In the genomic region with DNA sequence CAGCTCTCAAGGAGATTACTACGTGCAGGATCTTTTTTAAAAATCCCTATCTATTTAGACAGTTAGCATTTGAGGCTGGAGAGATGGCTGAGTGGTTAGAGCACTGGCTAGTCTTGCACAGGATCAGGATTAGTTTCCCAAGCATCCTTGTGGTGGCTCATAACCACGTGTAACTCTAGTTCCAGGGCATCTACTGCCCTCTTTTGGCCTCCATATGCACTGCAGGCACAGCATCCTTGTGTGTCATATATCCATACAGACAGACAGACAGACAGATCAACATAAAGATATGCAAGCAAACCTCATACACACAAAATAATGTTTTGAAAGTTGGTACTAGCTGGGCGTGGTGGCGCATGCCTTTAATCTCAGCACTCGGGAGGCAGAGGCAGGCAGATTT, we compare ENCODE assay signal across 10 mouse cellular contexts. TPM values are rescaled to one million over a fixed set of nuclear protein-coding genes. Genes with fewer than 3 reads are reported as not detected.
DNase-seq lines count a peak whose midpoint lies in the region.
"Had no signal": no experiment of that assay in that cellular context is flagged by ENCODE, and none has a peak within 500 bp of the region (broad histone marks: within the 10 kb centered on the region; RNA-seq: fewer than 3 reads in every experiment).

No protein-coding gene starts in this region.

- DNase-seq in adrenal gland, postnatal 14 days: peak; percentile 14
- no peak for DNase-seq in adrenal gland, adult (ENCODE audit: inconsistent age in 2 of 2, low spot score in 1 of 2)
- peak; percentile 2 for DNase-seq in left cerebral cortex, postnatal 4 days
- no peak for DNase-seq in left cerebral cortex, adult 18-20 months (ENCODE audit: low spot score in 2 of 2)
- peak; percentile 88 for DNase-seq in R1 (ENCODE audit: low read depth, low spot score)
- DNase-seq in thymus, postnatal 14 days: peak; percentile 30
- DNase-seq in B cell, adult 2 months: no peak
- DNase-seq in cerebellum, adult 9-10 months: no peak
- DNase-seq: adrenal gland, adult 2 months; cerebellum, adult 11-12 months had no signal

- intact Hi-C loops in left cerebral cortex, postnatal 4 days (cut with DNase I): no loop called here

RNA-seq across cellular contexts. Expression of a gene that starts 53.3 kb away (rescaled TPM):
- total RNA-seq in adrenal gland, postnatal 14 days (2021): 30.0 and 38.0 TPM in 2 replicates
- total RNA-seq in left cerebral cortex, postnatal 4 days (2021): 10 to 100 TPM; 66.4 to 73.5 TPM
- 10 to 100 TPM; 50.0 to 52.3 TPM for total RNA-seq in left cerebral cortex, adult 18-20 months (2021)

Comparison
In these comparisons a context has a peak if more than half of its experiments do, and no peak if none do; other contexts are left out.
1. DNase-seq: peak in adrenal gland, postnatal 14 days (single experiment), left cerebral cortex, postnatal 4 days (single experiment), R1 (single experiment) and thymus, postnatal 14 days (single experiment); none in adrenal gland, adult (0 of 2), left cerebral cortex, adult 18-20 months (0 of 2), B cell, adult 2 months (0 of 2) and cerebellum, adult 9-10 months (single experiment).